Mouse (Mus musculus) neural tube, embryonic 13.5 days (tissue): Measurements from ENCODE around the gene Slc39a9. TPM values are rescaled to one million over a fixed set of nuclear protein-coding genes. Genes with fewer than 3 reads are reported as not detected.
A peak's percentile ranks its signal among the peaks of the same experiment; 100 is the strongest.

Source experiments
- ATAC-seq: fragments of 200-750 bp; cut with Nextera tagmentation; 2 replicates; pipeline ENCODE4 v1.8.0; 2017; ENCODE audit warnings: low read depth, mild to moderate bottlenecking, moderate TSS enrichment, moderate library complexity
- H3K27ac ChIP-seq: fragments of 300-500 bp; sonication (generic); replicated peaks from 2 replicates; pipeline ENCODE4 v1.5.1; 2015; ENCODE audit warnings: moderate library complexity, mild to moderate bottlenecking, inconsistent platforms
- H3K27me3 ChIP-seq: fragments of 300-500 bp; sonication (generic); 2 replicates; pipeline ENCODE4 v1.6.1; 2015; ENCODE audit warnings: mild to moderate bottlenecking, inconsistent platforms
- H3K36me3 ChIP-seq: fragments of 300-500 bp; sonication (generic); 2 replicates; pipeline ENCODE4 v1.6.1; 2015; ENCODE audit warnings: mild to moderate bottlenecking, inconsistent platforms
- H3K4me1 ChIP-seq: fragments of 300-500 bp; sonication (generic); replicated peaks from 2 replicates; pipeline ENCODE4 v1.6.1; 2015; ENCODE audit warnings: inconsistent platforms
- H3K4me2 ChIP-seq: fragments of 300-500 bp; sonication (generic); 2 replicates; pipeline ENCODE4 v1.6.1; 2015; ENCODE audit warnings: inconsistent platforms, mild to moderate bottlenecking, moderate library complexity
- H3K4me3 ChIP-seq: fragments of 300-500 bp; sonication (generic); 2 replicates; pipeline ENCODE4 v1.5.1; 2015; ENCODE audit warnings: mild to moderate bottlenecking, inconsistent platforms
- H3K9ac ChIP-seq: fragments of 300-500 bp; sonication (generic); 2 replicates; pipeline ENCODE4 v1.6.1; 2015; ENCODE audit warnings: moderate library complexity, mild to moderate bottlenecking, inconsistent platforms
- H3K9me3 ChIP-seq: fragments of 300-500 bp; sonication (generic); 2 replicates; pipeline ENCODE4 v1.6.1; 2016; ENCODE audit warnings: inconsistent platforms
- WGBS: fragments of 180-500 bp; shearing (Covaris S2); methylation state at CpG from one replicate; pipeline ENCODE4 v1.1.7; 2015; 5-methylcytosine and 5-hydroxymethylcytosine counted together
- polyA plus RNA-seq: library from polyadenylated mRNA; unstranded; fragments of >200 nt; fragmentation: Nextera tagmentation; extraction: Ambion mirVana; gene quantifications from 2 replicates; pipeline ENCODE4 v1.2.1, GENCODE M21; 2015

Gene Slc39a9
- polyA plus RNA-seq, 1 experiment from 2014 or later, result 22.6 TPM

- Histone ChIP-seq H3K9me3 (no peaks in the 10 kb centered on the region), H3K36me3 (no peaks in the 10 kb centered on the region), H3K4me3 (no peak overlapping the region), H3K27ac (no peak overlapping the region), H3K9ac (no peak overlapping the region), H3K27me3 (no peaks in the 10 kb centered on the region), H3K4me2 (no peak overlapping the region), H3K4me1 (no peaks in the 10 kb centered on the region)
- ATAC-seq, result no peak
- WGBS, result 88% methylated on average over 12 of the region's 12 CpGs
Measured at GRCm38 (mm10) chr12:80729758-80730530, 86.3 kb downstream of the Slc39a9 start.

- Histone ChIP-seq H3K4me3 (no peak overlapping the region), H3K9me3 (no peaks in the 10 kb centered on the region), H3K4me2 (peak overlapping the region; percentile 31; the same call in 1 of the 2 replicates), H3K27ac (0 out of 2 replicates have a peak overlapping the region, but pooled peaks have one; percentile 13), H3K27me3 (no peaks in the 10 kb centered on the region), H3K4me1 (peaks cover under 1% of the 10 kb centered on the region; the same call in 1 of the 2 replicates), H3K36me3 (no peaks in the 10 kb centered on the region), H3K9ac (no peak overlapping the region)
- WGBS, result 4% methylated on average over 9 of the region's 9 CpGs
- peak; percentile 90 for ATAC-seq
Measured at GRCm38 (mm10) chr12:80730567-80730966, 86.9 kb downstream of the Slc39a9 start.

Other genes with a start within 250 kb of the Slc39a9 start
- 22.8 and 24.2 TPM in 2 replicates for gene Dcaf5, start 207.3 kb upstream of the Slc39a9 start, polyA plus RNA-seq
- 47.7 and 51.4 TPM in 2 replicates for gene Exd2, start 180.8 kb upstream of the Slc39a9 start, polyA plus RNA-seq
- 27.9 and 28.9 TPM in 2 replicates for gene Galnt16, start 125.6 kb upstream of the Slc39a9 start, polyA plus RNA-seq
- gene Erh, start 458 bp downstream of the Slc39a9 start, polyA plus RNA-seq, result 296 and 300 TPM in 2 replicates
- gene Plekhd1, start 48.7 kb downstream of the Slc39a9 start, polyA plus RNA-seq, result 7.1 and 7.4 TPM in 2 replicates
- 2.8 and 2.9 TPM in 2 replicates for gene Ccdc177, start 116.8 kb downstream of the Slc39a9 start, polyA plus RNA-seq
- 12.3 and 12.9 TPM in 2 replicates for gene Susd6, start 146.6 kb downstream of the Slc39a9 start, polyA plus RNA-seq